Mouse (Mus musculus) left cerebral cortex, adult 2 months (tissue): ENCODE data around the gene Ankrd10. TPM values are rescaled to one million over a fixed set of nuclear protein-coding genes. Genes with fewer than 3 reads are reported as not detected.
"Not testable (repeated sequence)": the region's sequence is repeated elsewhere in the genome, so short reads cannot be mapped to it uniquely, and the experiment has no call there.

ENCODE experiments used
- DNase-seq, 2 experiments: peaks; one replicate each; pipeline ENCODE4 v3.0.0; 2021 to 2022; ENCODE audit warnings: low spot score in 2 of 2, mixed read lengths in 1 of 2; ENCODE audit errors: extremely low spot score in 1 of 2
- H3K27ac ChIP-seq: fragments of 200-600 bp; 2 replicates; pipeline ENCODE4 v1.8.1; 2022
- H3K4me3 ChIP-seq: fragments of 200-600 bp; 2 replicates; pipeline ENCODE4 v1.8.1; 2022
- CTCF ChIP-seq: fragments of 200-600 bp; IDR thresholded peaks from 2 replicates; pipeline ENCODE4 v1.8.1; 2022; ENCODE audit warnings: antibody characterized with exemption, mild to moderate bottlenecking, moderate library complexity
- intact Hi-C: fragments of 180-260 bp; cut with DNase I; formaldehyde crosslinking; loops from one replicate; pipeline ENCODE4 v1.15.1; 2025
- microRNA-seq, 2 experiments: library from miRNA; unstranded; fragments of <30 nt; microRNA quantifications; one replicate each; pipeline ENCODE4 v1.2.0; 2021
- total RNA-seq, 2 experiments: library from RNA; stranded (reverse); gene quantifications; 2 replicates each; pipeline ENCODE4 v1.2.3; 2021

Gene Ankrd10
- total RNA-seq, 2 experiments from 2014 or later: 51.5 to 60.0 TPM

DNA sequence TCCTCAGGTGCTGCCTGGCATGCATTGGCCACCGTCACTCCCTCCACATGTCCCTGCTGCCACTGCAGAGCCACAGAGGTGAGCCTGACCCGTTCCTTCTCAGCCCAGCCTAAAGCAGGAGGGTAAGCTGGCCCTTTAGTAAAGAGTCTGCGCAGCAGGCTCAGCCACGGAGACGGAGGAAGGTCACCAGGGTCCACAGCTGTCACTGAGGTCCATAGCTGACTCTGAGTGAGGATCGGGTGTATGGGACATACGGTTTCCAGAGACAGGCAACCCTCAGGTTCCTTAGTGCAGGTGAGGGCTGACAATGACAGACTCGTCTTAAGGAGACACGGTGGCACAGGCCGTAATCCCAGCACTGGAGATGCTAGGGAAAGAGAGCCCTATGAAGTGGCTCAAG lies 63.6 kb downstream of the Ankrd10 start:
- TF ChIP-seq CTCF: no peak
- Histone ChIP-seq H3K4me3 (no peak overlapping the region), H3K27ac (no peak overlapping the region)
- intact Hi-C loops: no loop called here
- DNase-seq: no peak

DNA sequence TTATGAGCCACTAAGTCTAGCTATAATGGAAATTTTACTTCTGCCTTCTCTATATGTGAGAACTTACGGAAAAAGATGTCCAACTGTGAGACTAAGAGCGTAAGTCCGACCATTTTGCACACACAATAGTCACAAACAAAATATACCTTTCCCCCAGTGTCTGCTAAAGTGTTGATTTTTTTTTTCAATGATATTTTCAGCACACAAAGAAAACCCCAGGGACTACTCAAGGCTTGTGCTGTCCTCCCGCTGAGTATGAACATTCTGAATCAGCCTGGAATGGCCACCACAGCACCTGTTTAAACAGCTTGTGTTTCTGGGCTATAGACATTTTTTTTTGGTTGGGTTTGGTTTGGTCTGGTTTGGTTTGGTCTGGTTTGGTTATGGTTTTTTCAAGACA lies 64.8 kb downstream of the Ankrd10 start:
- DNase-seq: no peak
- intact Hi-C loops: no loop called here
- Histone ChIP-seq H3K27ac (no peak overlapping the region), H3K4me3 (no peak overlapping the region)
- TF ChIP-seq CTCF: no peak

DNA sequence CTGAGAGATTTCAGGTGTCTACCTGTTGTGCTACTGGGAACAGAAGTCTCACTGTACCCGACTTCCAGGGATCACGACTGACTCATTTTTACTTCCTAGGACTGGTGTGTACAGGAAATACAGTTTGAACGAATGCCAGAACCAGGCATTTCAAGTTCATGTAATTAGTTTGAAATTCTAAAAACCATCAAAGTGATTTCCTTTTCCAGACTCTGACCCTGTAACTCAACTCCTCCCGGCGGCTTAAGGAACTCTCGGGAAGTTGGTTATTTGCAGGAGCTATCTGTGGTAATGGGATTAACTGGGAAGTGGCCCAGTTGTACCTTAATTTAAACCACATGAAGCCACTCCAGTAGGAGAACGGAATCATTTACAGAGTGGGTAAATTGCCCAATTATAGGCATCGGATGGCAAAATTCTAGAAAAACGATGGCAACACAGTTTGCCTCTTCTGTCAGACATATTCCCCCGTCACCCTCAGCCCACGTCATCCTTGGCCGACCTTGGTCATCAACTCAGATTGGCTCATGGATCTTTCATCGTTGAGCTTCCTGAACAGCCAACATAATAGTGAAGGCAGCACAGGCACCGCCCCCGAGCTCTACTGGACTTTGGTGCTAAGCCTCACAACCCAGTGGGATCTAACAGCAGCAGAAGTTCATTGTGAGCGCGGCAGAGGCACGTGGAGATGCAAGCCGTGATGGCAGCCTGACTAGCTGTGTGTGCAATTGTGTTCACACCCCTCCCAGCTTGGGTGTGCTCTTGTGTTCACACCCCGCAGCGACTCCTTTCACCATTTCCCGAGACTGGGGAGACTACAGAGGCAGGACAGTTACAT lies 66.1 kb downstream of the Ankrd10 start:
- DNase-seq: no peak
- no peak overlapping the region for H3K4me3 ChIP-seq
- no peak for TF ChIP-seq CTCF
- H3K27ac ChIP-seq: no peak overlapping the region
- intact Hi-C loops: no loop called here

DNA sequence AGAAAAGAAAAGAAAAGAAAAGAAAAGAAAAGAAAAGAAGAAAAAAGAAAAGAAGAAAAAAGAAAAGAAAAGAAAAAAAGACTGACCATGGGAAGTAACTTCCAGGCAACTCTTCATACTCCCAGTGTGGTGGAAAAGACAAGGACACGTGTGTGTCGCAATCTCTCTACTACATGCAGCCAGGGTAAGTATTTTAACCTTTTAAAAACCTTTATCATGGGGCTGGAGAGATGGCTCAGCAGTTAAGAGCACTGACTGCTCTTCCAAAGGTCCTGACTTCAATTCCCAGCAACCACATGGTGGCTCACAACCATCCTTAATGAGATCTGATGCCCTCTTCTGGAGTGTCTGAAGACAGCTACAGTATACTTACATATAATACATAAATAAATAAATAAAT lies 67.4 kb downstream of the Ankrd10 start:
- DNase-seq, intact Hi-C loops, H3K4me3 ChIP-seq: not testable (repeated sequence)

DNA sequence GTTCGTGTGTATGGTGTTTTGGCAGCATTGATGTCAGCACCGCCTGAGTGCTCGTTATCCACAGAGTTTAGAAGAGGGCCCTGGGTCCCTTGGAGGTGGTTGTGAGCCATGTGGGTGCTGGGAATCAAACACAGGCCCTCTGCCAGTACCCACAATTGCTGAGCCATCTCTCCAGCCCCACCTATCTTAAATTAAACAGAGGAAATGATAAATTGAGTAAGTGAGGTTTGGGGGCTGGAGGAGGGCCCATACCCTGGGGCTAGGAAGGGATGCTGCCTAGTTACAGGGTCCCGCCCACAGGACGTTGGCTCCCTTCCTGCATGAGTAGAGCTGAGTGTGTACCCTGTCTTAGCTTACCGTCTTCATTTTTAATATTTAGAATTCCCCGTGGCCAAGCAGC lies 70.8 kb downstream of the Ankrd10 start:
- no peak overlapping the region for H3K27ac ChIP-seq
- no peak for DNase-seq
- intact Hi-C loops: no loop called here
- TF ChIP-seq CTCF: no peak
- H3K4me3 ChIP-seq: no peak overlapping the region

More for the DNA sequence above, 67.4 kb downstream of the Ankrd10 start:
- not testable (repeated sequence) for H3K27ac ChIP-seq

DNA sequence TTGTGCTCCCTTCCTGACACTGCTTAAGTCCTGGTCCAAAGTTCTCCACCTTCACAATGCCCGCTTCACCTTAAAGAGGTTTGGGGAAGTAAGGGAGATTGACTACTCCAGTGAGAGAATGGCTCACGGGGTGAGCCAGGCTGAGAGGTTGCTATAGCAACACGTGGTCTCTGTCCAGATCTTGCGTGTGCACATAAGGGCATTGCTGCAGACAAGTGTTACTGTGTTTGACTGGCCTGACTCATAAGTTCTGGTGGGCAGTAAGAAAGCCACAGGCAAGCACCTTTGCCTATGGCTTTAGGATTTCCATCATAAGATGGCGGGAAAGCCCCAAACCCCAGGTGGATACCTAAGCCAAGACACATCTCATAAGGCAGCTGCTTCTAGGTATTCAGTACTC lies 71.3 kb downstream of the Ankrd10 start:
- no peak overlapping the region for H3K4me3 ChIP-seq
- TF ChIP-seq CTCF: no peak
- intact Hi-C loops: no loop called here
- no peak for DNase-seq
- H3K27ac ChIP-seq: no peak overlapping the region

Small RNA genes within 50 kb of the gene (microRNA-seq; reads per million reads assigned to microRNA genes)
- 1.5 to 1.7 reads per million in 2 experiments for gene Mir7238

Other genes starting within 250 kb of the Ankrd10 start
- under 1 TPM in 1 of 2 experiments, not detected in 1; 0.25 TPM for gene Rab20, start 157.0 kb downstream of the Ankrd10 start, total RNA-seq
- 10 to 100 TPM; 52.8 to 54.6 TPM for gene Naxd, start 138.3 kb downstream of the Ankrd10 start, total RNA-seq
- gene Cars2, start 85.0 kb downstream of the Ankrd10 start, total RNA-seq: 10 to 100 TPM; 20.5 to 22.4 TPM
- gene Ing1, start 80.2 kb downstream of the Ankrd10 start, total RNA-seq: 10 to 100 TPM; 51.5 to 66.0 TPM
- not detected for gene 1700016D06Rik, start 65.3 kb upstream of the Ankrd10 start, total RNA-seq
- 100 to 1,000 TPM; 129 to 140 TPM for gene Arhgef7, start 92.0 kb upstream of the Ankrd10 start, total RNA-seq
- under 1 TPM; 0.87 to 0.93 TPM for gene Tex29, start 204.7 kb upstream of the Ankrd10 start, total RNA-seq